Mouse (Mus musculus): Measurements from ENCODE around the gene Rpn1. TPM values are rescaled to one million over a fixed set of nuclear protein-coding genes. Genes with fewer than 3 reads are reported as not detected.

Gene Rpn1
- polyA plus RNA-seq, 1 experiment from 2014 or later, result 427 TPM

- H3K27ac ChIP-seq, result no peak overlapping the region
- no peak overlapping the region for H3K4me3 ChIP-seq
- H3K36me3 ChIP-seq, result no peaks in the 10 kb centered on the region
- H3K27me3 ChIP-seq, result no peaks in the 10 kb centered on the region
- no peak overlapping the region for H3K9ac ChIP-seq
- 75% methylated on average over 4 of the region's 4 CpGs for WGBS
- H3K4me1 ChIP-seq, result peaks cover 13% of the 10 kb centered on the region
- no peaks in the 10 kb centered on the region; the same call in 1 of the 2 replicates for H3K9me3 ChIP-seq
- no peak overlapping the region for H3K4me2 ChIP-seq (replicated peaks)
- ATAC-seq (ENCODE audit: low FRiP score, low read depth), result no peak
Observed at GRCm38 (mm10) chr6:88151335-88151734, 67.1 kb downstream of the Rpn1 start.

GRCm38 (mm10) chr6:88152127-88152705, 67.9 kb downstream of the Rpn1 start:
- Histone ChIP-seq H3K4me3 (no peak overlapping the region), H3K4me1 (peaks cover 9% of the 10 kb centered on the region), H3K9ac (no peak overlapping the region), H3K9me3 (no peaks in the 10 kb centered on the region; the same call in 1 of the 2 replicates), H3K27ac (no peak overlapping the region), H3K27me3 (no peaks in the 10 kb centered on the region), H3K4me2 (replicated peaks) (no peak overlapping the region), H3K36me3 (no peaks in the 10 kb centered on the region)
- 81% methylated on average over 14 of the region's 14 CpGs for WGBS
- no peak; the same call in 1 of the 2 replicates for ATAC-seq (ENCODE audit: low FRiP score, low read depth)

DNA sequence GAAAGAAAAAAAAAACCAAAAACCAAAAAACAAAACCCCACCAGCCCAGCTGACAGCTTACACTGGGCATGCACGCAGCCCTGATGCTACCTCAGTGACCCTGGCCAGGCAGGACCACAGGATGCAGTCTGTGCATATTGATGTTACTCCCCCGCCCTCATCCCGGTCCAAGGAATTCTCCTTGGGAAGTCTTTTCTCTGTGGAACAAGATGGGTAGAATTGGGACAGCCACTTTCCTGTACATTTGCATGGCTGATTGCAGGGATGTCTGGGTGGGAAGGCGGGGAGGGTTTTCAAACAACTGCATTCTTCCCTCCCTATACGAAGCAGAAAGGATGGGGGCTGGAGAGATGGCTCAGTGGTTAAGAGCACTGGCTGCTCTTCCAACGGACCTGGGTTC, 68.7 kb downstream of the Rpn1 start:
- Histone ChIP-seq H3K9me3 (no peaks in the 10 kb centered on the region; the same call in 1 of the 2 replicates), H3K36me3 (no peaks in the 10 kb centered on the region), H3K4me3 (no peak overlapping the region), H3K27ac (no peak overlapping the region), H3K27me3 (no peaks in the 10 kb centered on the region), H3K4me1 (peaks cover 1% of the 10 kb centered on the region; the same call in 1 of the 2 replicates), H3K4me2 (replicated peaks) (no peak overlapping the region), H3K9ac (no peak overlapping the region)
- 77% methylated on average over 6 of the region's 6 CpGs for WGBS
- no peak for ATAC-seq (ENCODE audit: low FRiP score, low read depth)

Small RNAs within 50 kb of the gene (microRNA-seq; reads per million reads assigned to microRNA genes)
- gene Mir6376, result not detected

Other genes with a start within 250 kb of the Rpn1 start
- gene Gm45140, start 248.7 kb upstream of the Rpn1 start, polyA plus RNA-seq (2015; fragmentation: Nextera tagmentation; extraction: Ambion mirVana), result 3.7 and 6.8 TPM in 2 replicates
- gene Isy1, start 245.7 kb upstream of the Rpn1 start, polyA plus RNA-seq (2015; fragmentation: Nextera tagmentation; extraction: Ambion mirVana), result 46.7 and 53.7 TPM in 2 replicates
- gene Cnbp, start 233.4 kb upstream of the Rpn1 start, polyA plus RNA-seq (2015; fragmentation: Nextera tagmentation; extraction: Ambion mirVana), result 1,115 and 1,121 TPM in 2 replicates
- 186 and 193 TPM in 2 replicates for gene Copg1, start 196.7 kb upstream of the Rpn1 start, polyA plus RNA-seq (2015; fragmentation: Nextera tagmentation; extraction: Ambion mirVana)
- 66.8 and 69.0 TPM in 2 replicates for gene Hmces, start 170.5 kb upstream of the Rpn1 start, polyA plus RNA-seq (2015; fragmentation: Nextera tagmentation; extraction: Ambion mirVana)
- gene H1fx, start 102.8 kb upstream of the Rpn1 start, polyA plus RNA-seq (2015; fragmentation: Nextera tagmentation; extraction: Ambion mirVana), result 27.8 and 40.0 TPM in 2 replicates
- gene Rab7, start 39.2 kb upstream of the Rpn1 start, polyA plus RNA-seq (2015; fragmentation: Nextera tagmentation; extraction: Ambion mirVana), result 184 and 186 TPM in 2 replicates
- gene Gata2, start 109.4 kb downstream of the Rpn1 start, polyA plus RNA-seq (2015; fragmentation: Nextera tagmentation; extraction: Ambion mirVana), result 11.9 and 12.0 TPM in 2 replicates
- gene Dnajb8, start 137.8 kb downstream of the Rpn1 start, polyA plus RNA-seq (2015; fragmentation: Nextera tagmentation; extraction: Ambion mirVana), result not detected in 2 replicates